Mouse (Mus musculus): ENCODE measurements around the gene Hist1h2aa. TPM values are rescaled to one million over a fixed set of nuclear protein-coding genes. Genes with fewer than 3 reads are reported as not detected.
A peak's percentile ranks its signal among the peaks of the same experiment; 100 is the strongest.

Gene Hist1h2aa
- polyA plus RNA-seq, 1 experiment, result not detected

DNA sequence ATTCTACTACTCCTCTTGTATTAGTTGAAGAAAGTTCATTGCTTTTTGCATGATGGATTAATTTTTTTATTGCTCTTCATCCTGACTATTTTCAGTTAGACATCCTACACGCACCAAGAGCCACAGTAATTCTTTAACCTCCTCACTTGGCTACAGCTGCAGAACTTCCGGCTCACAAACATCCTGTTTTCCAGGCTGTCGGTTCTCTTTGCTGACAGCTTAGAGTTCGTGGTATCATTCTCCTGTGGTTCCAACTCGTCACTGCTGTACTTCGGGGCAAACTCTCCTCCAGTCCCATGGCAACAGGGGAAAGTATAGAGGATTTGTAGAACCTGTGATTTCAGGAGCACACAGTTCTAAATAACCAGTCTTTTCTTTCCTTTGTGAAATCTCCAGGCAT, 36.0 kb upstream of the Hist1h2aa start:
- Histone ChIP-seq H3K4me3 (ENCODE audit: extremely low read depth, insufficient read depth, insufficient read length) (no peak overlapping the region), H3K27me3 (ENCODE audit: control insufficient read depth, insufficient read depth, low read length) (no peaks in the 10 kb centered on the region), H3K36me3 (ENCODE audit: control insufficient read depth, insufficient read depth, low read length) (no peaks in the 10 kb centered on the region), H3K27ac (ENCODE audit: insufficient read depth, low read length) (no peak overlapping the region; the same call in 1 of the 2 replicates), H3K4me1 (ENCODE audit: control insufficient read depth, insufficient read depth, insufficient read length) (peaks cover 8% of the 10 kb centered on the region)
- peak in 1 of 2 experiments; percentile 13 for DNase-seq (ENCODE audit: low read depth in 1 of 2, low spot score in 2 of 2)
- TF ChIP-seq POLR2A (IDR thresholded peaks at IDR 0.05; ENCODE audit: low read depth, low read length) (no peak), CTCF (IDR thresholded peaks at IDR 0.05; ENCODE audit: extremely low read depth, insufficient read depth, insufficient read length, insufficient replicate concordance) (no peak)
- WGBS, result 6% methylated on average over 6 of the region's 6 CpGs

- Histone ChIP-seq H3K4me1 (ENCODE audit: control insufficient read depth, insufficient read depth, insufficient read length) (peaks cover 9% of the 10 kb centered on the region), H3K4me3 (ENCODE audit: extremely low read depth, insufficient read depth, insufficient read length) (no peak overlapping the region), H3K27ac (ENCODE audit: insufficient read depth, low read length) (no peak overlapping the region), H3K36me3 (ENCODE audit: control insufficient read depth, insufficient read depth, low read length) (no peaks in the 10 kb centered on the region), H3K27me3 (ENCODE audit: control insufficient read depth, insufficient read depth, low read length) (no peaks in the 10 kb centered on the region)
- no peak for DNase-seq (ENCODE audit: low read depth in 1 of 2, low spot score in 2 of 2)
- WGBS, result 88% methylated on average over 5 of the region's 5 CpGs
- TF ChIP-seq CTCF (IDR thresholded peaks at IDR 0.05; ENCODE audit: extremely low read depth, insufficient read depth, insufficient read length, insufficient replicate concordance) (no peak), POLR2A (IDR thresholded peaks at IDR 0.05; ENCODE audit: low read depth, low read length) (no peak)
Observed at GRCm38 (mm10) chr13:23906906-23907305, 27.4 kb upstream of the Hist1h2aa start.

DNA sequence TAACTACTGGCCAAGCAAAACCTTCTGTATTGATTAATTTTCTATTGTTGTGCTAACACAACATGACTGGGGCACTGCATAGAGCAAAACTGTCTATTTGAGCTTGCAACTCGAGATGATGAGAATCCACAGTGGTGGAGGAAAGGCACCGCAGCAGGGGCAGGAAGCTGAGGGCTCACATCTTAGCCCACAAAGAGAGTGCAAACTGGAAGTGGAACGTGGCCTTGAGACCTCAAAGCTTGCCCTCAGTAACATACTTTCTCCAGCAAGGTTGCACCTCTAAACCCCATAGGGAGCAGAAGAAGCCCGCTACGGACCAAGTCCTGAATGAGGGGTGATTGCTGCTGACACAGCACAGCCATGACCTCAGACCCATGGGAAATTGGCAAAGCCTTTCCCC, 24.1 kb upstream of the Hist1h2aa start:
- no peaks in the 10 kb centered on the region for H3K36me3 ChIP-seq (ENCODE audit: control insufficient read depth, insufficient read depth, low read length)
- no peak for DNase-seq (ENCODE audit: low read depth in 1 of 2, low spot score in 2 of 2)
- 10% methylated on average over 5 of the region's 5 CpGs for WGBS
- H3K27me3 ChIP-seq (ENCODE audit: control insufficient read depth, insufficient read depth, low read length), result no peaks in the 10 kb centered on the region
- no peak overlapping the region for H3K4me3 ChIP-seq (ENCODE audit: extremely low read depth, insufficient read depth, insufficient read length)
- peaks cover 20% of the 10 kb centered on the region for H3K4me1 ChIP-seq (ENCODE audit: control insufficient read depth, insufficient read depth, insufficient read length)
- peak overlapping the region; percentile 4; the same call in 1 of the 2 replicates for H3K27ac ChIP-seq (ENCODE audit: insufficient read depth, low read length)
- TF ChIP-seq CTCF (IDR thresholded peaks at IDR 0.05; ENCODE audit: extremely low read depth, insufficient read depth, insufficient read length, insufficient replicate concordance), result no peak
- TF ChIP-seq POLR2A (IDR thresholded peaks at IDR 0.05; ENCODE audit: low read depth, low read length), result no peak

DNA sequence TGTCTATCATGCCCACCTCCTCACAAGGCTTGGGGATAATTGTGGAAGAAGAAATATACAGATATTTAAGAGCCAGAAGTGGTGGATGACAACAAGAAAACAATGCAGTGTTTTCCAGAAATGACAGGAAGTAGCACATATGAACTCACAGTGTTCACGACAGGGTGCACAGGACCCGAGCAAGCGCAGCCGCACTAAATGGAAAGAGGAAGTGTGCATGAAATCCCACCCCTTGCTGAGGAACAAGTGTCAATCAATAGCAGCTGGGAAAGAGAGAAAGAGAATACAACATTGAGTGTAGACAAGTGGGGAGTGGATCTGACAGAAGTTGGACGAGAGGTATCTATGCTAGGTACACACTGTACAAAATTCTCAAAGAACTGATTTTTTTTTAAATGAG, 22.9 kb upstream of the Hist1h2aa start:
- TF ChIP-seq POLR2A (IDR thresholded peaks at IDR 0.05; ENCODE audit: low read depth, low read length) (no peak), CTCF (IDR thresholded peaks at IDR 0.05; ENCODE audit: extremely low read depth, insufficient read depth, insufficient read length, insufficient replicate concordance) (no peak)
- DNase-seq (ENCODE audit: low read depth in 1 of 2, low spot score in 2 of 2), result peak; percentile 58 to 74
- Histone ChIP-seq H3K36me3 (ENCODE audit: control insufficient read depth, insufficient read depth, low read length) (no peaks in the 10 kb centered on the region), H3K4me1 (ENCODE audit: control insufficient read depth, insufficient read depth, insufficient read length) (peaks cover 20% of the 10 kb centered on the region), H3K27me3 (ENCODE audit: control insufficient read depth, insufficient read depth, low read length) (no peaks in the 10 kb centered on the region), H3K4me3 (ENCODE audit: extremely low read depth, insufficient read depth, insufficient read length) (no peak overlapping the region), H3K27ac (ENCODE audit: insufficient read depth, low read length) (no peak overlapping the region)
- 6% methylated on average over 5 of the region's 5 CpGs for WGBS

GRCm38 (mm10) chr13:23913791-23914306, 20.4 kb upstream of the Hist1h2aa start:
- peaks cover 20% of the 10 kb centered on the region for H3K4me1 ChIP-seq (ENCODE audit: control insufficient read depth, insufficient read depth, insufficient read length)
- WGBS, result 14% methylated on average over 6 of the region's 6 CpGs

GRCm38 (mm10) chr13:23914376-23915167, 19.7 kb upstream of the Hist1h2aa start, which contains the start of gene Slc17a4:
Slc17a4 (minus strand) TSS chr13:23915009.
- Histone ChIP-seq H3K27ac (ENCODE audit: insufficient read depth, low read length) (peak within 1 kb of the TSS; percentile 88), H3K4me1 (ENCODE audit: control insufficient read depth, insufficient read depth, insufficient read length) (peaks cover 20% of the 10 kb centered on the region; the same call in 1 of the 2 replicates), H3K27me3 (ENCODE audit: control insufficient read depth, insufficient read depth, low read length) (no peaks in the 10 kb centered on the region), H3K36me3 (ENCODE audit: control insufficient read depth, insufficient read depth, low read length) (no peaks in the 10 kb centered on the region), H3K4me3 (ENCODE audit: extremely low read depth, insufficient read depth, insufficient read length) (no peak within 1 kb of the TSS)
- 65% methylated on average over 9 of the region's 9 CpGs for WGBS
- DNase-seq (ENCODE audit: low read depth in 1 of 2, low spot score in 2 of 2), result no peak
- TF ChIP-seq POLR2A (IDR thresholded peaks at IDR 0.05; ENCODE audit: low read depth, low read length), result no peak
- TF ChIP-seq CTCF (IDR thresholded peaks at IDR 0.05; ENCODE audit: extremely low read depth, insufficient read depth, insufficient read length, insufficient replicate concordance), result no peak

More at GRCm38 (mm10) chr13:23913791-23914306, 20.4 kb upstream of the Hist1h2aa start:
- no peak overlapping the region for H3K4me3 ChIP-seq (ENCODE audit: extremely low read depth, insufficient read depth, insufficient read length)
- no peaks in the 10 kb centered on the region for H3K27me3 ChIP-seq (ENCODE audit: control insufficient read depth, insufficient read depth, low read length)
- DNase-seq (ENCODE audit: low read depth in 1 of 2, low spot score in 2 of 2), result peak; percentile 52 to 61
- no peaks in the 10 kb centered on the region for H3K36me3 ChIP-seq (ENCODE audit: control insufficient read depth, insufficient read depth, low read length)
- peak; percentile 8; the same call in 1 of the 2 replicates for TF ChIP-seq POLR2A (IDR thresholded peaks at IDR 0.05; ENCODE audit: low read depth, low read length)
- no peak for TF ChIP-seq CTCF (IDR thresholded peaks at IDR 0.05; ENCODE audit: extremely low read depth, insufficient read depth, insufficient read length, insufficient replicate concordance)
- H3K27ac ChIP-seq (ENCODE audit: insufficient read depth, low read length), result peak overlapping the region; percentile 88
